Mouse (Mus musculus) neural tube, embryonic 15.5 days (tissue): ENCODE measurements around the gene Saysd1. TPM values are rescaled to one million over a fixed set of nuclear protein-coding genes. Genes with fewer than 3 reads are reported as not detected.

ENCODE experiments used
- ATAC-seq: fragments of 200-750 bp; cut with Nextera tagmentation; 2 replicates; pipeline ENCODE4 v1.8.0; 2017; ENCODE audit warnings: mild to moderate bottlenecking, moderate TSS enrichment, moderate library complexity; ENCODE audit not compliant: low FRiP score
- H3K27ac ChIP-seq: fragments of 300-500 bp; sonication (generic); replicated peaks from 2 replicates; pipeline ENCODE4 v1.5.1; 2015; ENCODE audit warnings: mild to moderate bottlenecking, inconsistent platforms
- H3K27me3 ChIP-seq: fragments of 300-500 bp; sonication (generic); replicated peaks from 2 replicates; pipeline ENCODE4 v1.6.1; 2015; ENCODE audit warnings: inconsistent platforms
- H3K36me3 ChIP-seq: fragments of 300-500 bp; sonication (generic); 2 replicates; pipeline ENCODE4 v1.6.1; 2015; ENCODE audit warnings: inconsistent platforms
- H3K4me1 ChIP-seq: fragments of 300-500 bp; sonication (generic); 2 replicates; pipeline ENCODE4 v1.6.1; 2015; ENCODE audit warnings: inconsistent platforms
- H3K4me2 ChIP-seq: fragments of 300-500 bp; sonication (generic); 2 replicates; pipeline ENCODE4 v1.6.1; 2015; ENCODE audit warnings: inconsistent platforms, mild to moderate bottlenecking, moderate library complexity
- H3K4me3 ChIP-seq: fragments of 300-500 bp; sonication (generic); replicated peaks from 2 replicates; pipeline ENCODE4 v1.5.1; 2015; ENCODE audit warnings: mild to moderate bottlenecking, inconsistent platforms
- H3K9ac ChIP-seq: fragments of 300-500 bp; sonication (generic); replicated peaks from 2 replicates; pipeline ENCODE4 v1.6.1; 2015; ENCODE audit warnings: mild to moderate bottlenecking, inconsistent platforms
- H3K9me3 ChIP-seq: fragments of 300-500 bp; sonication (generic); replicated peaks from 2 replicates; pipeline ENCODE4 v1.6.1; 2016; ENCODE audit warnings: inconsistent platforms
- WGBS: fragments of 180-500 bp; shearing (Covaris S2); methylation state at CpG from one replicate; pipeline ENCODE4 v1.1.7; 2015; ENCODE audit warnings: mixed read lengths; 5-methylcytosine and 5-hydroxymethylcytosine counted together
- polyA plus RNA-seq: library from polyadenylated mRNA; unstranded; fragments of >200 nt; fragmentation: Nextera tagmentation; extraction: Ambion mirVana; gene quantifications from 2 replicates; pipeline ENCODE4 v1.2.1, GENCODE M21; 2015

Gene Saysd1
- polyA plus RNA-seq, 1 experiment from 2014 or later, result 11.9 TPM

DNA sequence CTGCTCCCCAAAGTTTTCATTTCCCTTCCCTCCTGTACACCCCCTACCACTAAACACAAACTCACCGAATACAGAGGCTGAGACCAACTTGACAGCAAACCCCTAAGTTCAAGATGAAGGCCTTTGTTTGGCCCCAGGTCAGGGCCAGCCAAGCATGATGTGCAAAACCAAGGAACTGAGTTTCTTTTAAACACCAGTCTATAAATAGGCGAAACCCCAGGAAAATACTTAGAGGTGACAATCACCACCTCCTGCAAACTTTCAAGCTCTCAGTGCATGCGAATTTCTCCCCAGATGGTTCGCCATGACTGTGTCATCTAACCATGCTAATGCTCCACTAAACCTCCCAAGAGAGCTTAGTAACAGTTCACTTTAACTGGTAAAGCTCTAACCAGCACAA lies 37.4 kb upstream of the Saysd1 start:
- peaks cover 10% of the 10 kb centered on the region for H3K27me3 ChIP-seq
- H3K27ac ChIP-seq, result no peak overlapping the region
- H3K36me3 ChIP-seq, result no peaks in the 10 kb centered on the region
- H3K4me2 ChIP-seq, result no peak overlapping the region
- no peaks in the 10 kb centered on the region for H3K9me3 ChIP-seq
- WGBS, result 95% methylated on average over 4 of the region's 4 CpGs
- H3K9ac ChIP-seq, result no peak overlapping the region
- ATAC-seq, result no peak
- H3K4me1 ChIP-seq, result peaks cover 4% of the 10 kb centered on the region
- no peak overlapping the region for H3K4me3 ChIP-seq

DNA sequence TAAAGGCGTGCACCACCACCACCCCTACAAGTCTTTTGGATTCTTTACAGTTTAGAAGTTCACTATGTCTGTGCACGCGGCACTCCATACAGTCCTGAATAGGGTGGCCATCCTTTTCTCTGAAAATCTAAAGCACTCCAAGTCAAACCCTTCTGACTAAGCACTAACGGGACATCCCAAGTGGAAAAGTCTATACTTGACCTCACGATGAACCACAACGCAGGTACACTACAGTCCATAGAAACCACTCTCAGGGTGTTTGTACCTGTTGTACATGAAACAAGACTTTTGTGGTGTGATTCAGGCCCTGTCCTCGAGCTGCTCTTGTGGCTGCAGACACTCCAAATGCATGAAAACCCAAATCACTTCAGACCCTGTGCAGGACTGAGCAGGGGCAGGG lies 36.8 kb upstream of the Saysd1 start:
- ATAC-seq, result no peak
- H3K36me3 ChIP-seq, result no peaks in the 10 kb centered on the region
- no peak overlapping the region for H3K4me3 ChIP-seq
- no peak overlapping the region for H3K27ac ChIP-seq
- no peaks in the 10 kb centered on the region; the same call in 1 of the 2 replicates for H3K4me1 ChIP-seq
- H3K4me2 ChIP-seq, result no peak overlapping the region
- no peak overlapping the region for H3K9ac ChIP-seq
- 97% methylated on average over 7 of the region's 7 CpGs for WGBS
- H3K9me3 ChIP-seq, result no peaks in the 10 kb centered on the region
- peaks cover 4% of the 10 kb centered on the region; the same call in 1 of the 2 replicates for H3K27me3 ChIP-seq

DNA sequence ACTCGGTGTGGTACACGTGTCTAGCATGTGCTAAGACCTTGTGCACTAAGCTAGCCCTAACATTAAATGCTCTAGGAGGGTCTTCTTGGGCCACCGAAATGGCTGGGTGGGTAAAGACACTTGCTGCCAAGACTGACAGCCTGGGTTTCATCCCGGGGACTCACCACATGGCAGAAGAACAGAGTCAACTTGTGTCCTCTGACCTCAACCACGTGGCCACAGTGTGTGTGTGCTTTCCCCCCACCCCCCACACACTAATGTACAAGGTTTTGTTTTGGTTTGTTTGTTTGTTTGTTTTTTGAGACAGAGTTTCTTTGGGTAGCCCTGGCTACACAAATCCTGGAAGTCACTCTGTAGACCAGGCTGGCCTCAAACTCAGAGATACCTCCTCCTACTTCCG lies 36.4 kb upstream of the Saysd1 start:
- ATAC-seq, result no peak
- H3K4me3 ChIP-seq, result no peak overlapping the region
- H3K9me3 ChIP-seq, result no peaks in the 10 kb centered on the region
- H3K27ac ChIP-seq, result no peak overlapping the region
- H3K4me1 ChIP-seq, result no peaks in the 10 kb centered on the region; the same call in 1 of the 2 replicates
- H3K4me2 ChIP-seq, result no peak overlapping the region
- H3K9ac ChIP-seq, result no peak overlapping the region
- whole genome bisulfite sequencing, result 94% methylated on average over 6 of the region's 6 CpGs
- H3K36me3 ChIP-seq, result no peaks in the 10 kb centered on the region
- H3K27me3 ChIP-seq, result no peaks in the 10 kb centered on the region; the same call in 1 of the 2 replicates

DNA sequence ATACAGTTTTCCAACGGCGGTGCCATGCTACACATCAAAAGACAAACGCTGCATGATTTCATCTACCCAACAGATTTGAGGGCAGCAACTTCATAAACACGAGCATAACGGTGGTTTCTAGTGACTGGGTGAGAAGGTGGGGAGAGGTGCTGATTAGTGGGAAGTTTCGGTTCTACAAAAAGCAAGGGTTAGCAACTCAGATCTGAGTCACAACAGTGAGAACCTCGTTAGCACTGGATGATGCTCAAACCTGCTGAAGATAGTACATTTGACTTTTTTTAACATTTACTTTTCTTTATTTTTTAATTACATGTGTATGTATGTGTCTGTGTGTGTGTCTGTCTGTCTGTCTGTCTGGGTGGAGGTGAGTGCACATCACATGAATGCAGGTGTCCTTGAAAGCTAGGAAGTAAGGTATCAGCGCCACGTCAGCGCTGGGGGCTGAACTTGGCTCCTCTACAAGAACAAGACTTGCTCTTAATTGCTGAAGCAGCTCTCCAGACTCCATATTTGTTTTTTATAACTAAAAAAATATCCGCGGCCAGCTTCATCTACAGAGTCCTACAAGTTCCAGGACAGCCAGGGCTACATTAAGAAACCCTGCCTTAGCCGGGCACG lies 35.6 kb upstream of the Saysd1 start:
- Histone ChIP-seq H3K4me1 (no peaks in the 10 kb centered on the region; the same call in 1 of the 2 replicates), H3K27me3 (no peaks in the 10 kb centered on the region), H3K27ac (no peak overlapping the region), H3K9me3 (no peaks in the 10 kb centered on the region), H3K4me2 (no peak overlapping the region), H3K36me3 (no peaks in the 10 kb centered on the region), H3K9ac (no peak overlapping the region), H3K4me3 (no peak overlapping the region)
- WGBS, result 95% methylated on average over 14 of the region's 14 CpGs
- no peak for ATAC-seq

DNA sequence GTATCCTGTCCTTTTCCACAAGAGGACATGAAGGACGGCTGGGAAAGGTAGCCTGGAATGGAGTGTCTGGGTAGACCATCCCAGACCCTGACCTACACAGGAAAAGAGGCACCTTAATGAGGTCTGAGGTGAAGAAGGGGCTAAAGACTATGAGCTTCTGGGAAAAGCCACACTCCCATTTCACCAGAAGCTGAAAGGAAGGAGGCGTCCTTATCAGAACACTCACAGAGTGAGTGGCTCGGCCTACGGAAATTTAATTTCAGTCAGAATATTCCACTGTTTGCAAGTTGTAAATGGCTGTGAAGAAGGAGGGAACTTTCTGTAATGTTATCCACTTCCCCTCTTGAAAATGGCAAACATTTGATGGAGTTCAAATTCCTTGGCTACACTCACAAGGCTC lies 34.6 kb upstream of the Saysd1 start:
- H3K4me3 ChIP-seq, result no peak overlapping the region
- H3K9me3 ChIP-seq, result no peaks in the 10 kb centered on the region
- H3K27ac ChIP-seq, result no peak overlapping the region
- H3K36me3 ChIP-seq, result no peaks in the 10 kb centered on the region
- H3K4me2 ChIP-seq, result no peak overlapping the region
- H3K4me1 ChIP-seq, result no peaks in the 10 kb centered on the region; the same call in 1 of the 2 replicates
- no peaks in the 10 kb centered on the region for H3K27me3 ChIP-seq
- WGBS, result 88% methylated on average over 4 of the region's 4 CpGs
- H3K9ac ChIP-seq, result no peak overlapping the region
- ATAC-seq, result no peak

DNA sequence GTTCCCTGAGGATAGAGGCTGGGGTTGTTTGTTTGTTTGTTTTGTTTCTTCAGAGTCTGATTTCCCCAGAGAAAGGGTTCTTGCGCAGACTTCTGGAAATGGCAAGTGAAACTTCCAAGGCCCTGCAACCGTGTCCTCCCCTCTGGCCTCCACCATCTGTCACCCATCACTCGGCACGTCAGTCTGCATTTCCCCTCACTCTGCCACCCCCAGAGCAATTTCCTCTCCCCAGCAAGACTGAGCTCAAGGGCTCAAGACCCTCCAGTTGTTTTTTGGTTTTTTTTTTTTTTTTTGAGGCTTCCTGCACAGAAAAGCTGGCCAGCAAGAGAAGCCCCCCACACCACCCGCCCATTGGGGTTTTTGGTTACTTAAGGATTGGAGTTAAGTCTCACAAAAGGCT lies 34.2 kb upstream of the Saysd1 start:
- H3K36me3 ChIP-seq, result no peaks in the 10 kb centered on the region
- no peak overlapping the region for H3K4me3 ChIP-seq
- no peaks in the 10 kb centered on the region for H3K9me3 ChIP-seq
- H3K9ac ChIP-seq, result no peak overlapping the region
- H3K4me1 ChIP-seq, result no peaks in the 10 kb centered on the region; the same call in 1 of the 2 replicates
- H3K27ac ChIP-seq, result no peak overlapping the region
- WGBS, result 88% methylated on average over 5 of the region's 5 CpGs
- H3K27me3 ChIP-seq, result no peaks in the 10 kb centered on the region
- no peak overlapping the region for H3K4me2 ChIP-seq
- ATAC-seq, result no peak

DNA sequence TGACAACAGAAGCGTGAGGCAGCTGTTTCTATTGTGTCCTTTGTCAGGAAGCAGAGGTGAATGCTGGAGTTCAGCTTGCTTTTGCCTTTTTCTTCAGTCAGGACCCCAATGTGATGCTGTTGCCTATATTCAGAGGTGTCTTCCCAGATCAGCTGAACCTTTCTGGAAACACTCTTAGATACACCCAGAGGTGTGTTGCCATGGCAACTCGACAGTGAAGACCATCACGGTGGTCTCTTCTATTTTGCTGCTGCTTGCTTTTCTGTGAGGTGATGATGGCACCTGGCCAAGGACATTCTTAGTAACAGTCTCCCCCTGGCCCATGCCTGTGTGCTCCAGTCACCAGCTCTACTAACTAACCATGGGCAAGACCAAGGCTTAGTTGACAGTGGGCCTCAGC lies 33.5 kb upstream of the Saysd1 start:
- Histone ChIP-seq H3K9me3 (no peaks in the 10 kb centered on the region), H3K4me3 (no peak overlapping the region), H3K9ac (no peak overlapping the region), H3K4me2 (no peak overlapping the region), H3K4me1 (no peaks in the 10 kb centered on the region; the same call in 1 of the 2 replicates), H3K36me3 (no peaks in the 10 kb centered on the region), H3K27ac (no peak overlapping the region), H3K27me3 (no peaks in the 10 kb centered on the region)
- 0 out of 2 replicates have a peak, but pooled peaks have one; percentile 31 for ATAC-seq
- WGBS, result 70% methylated on average over 3 of the region's 3 CpGs

DNA sequence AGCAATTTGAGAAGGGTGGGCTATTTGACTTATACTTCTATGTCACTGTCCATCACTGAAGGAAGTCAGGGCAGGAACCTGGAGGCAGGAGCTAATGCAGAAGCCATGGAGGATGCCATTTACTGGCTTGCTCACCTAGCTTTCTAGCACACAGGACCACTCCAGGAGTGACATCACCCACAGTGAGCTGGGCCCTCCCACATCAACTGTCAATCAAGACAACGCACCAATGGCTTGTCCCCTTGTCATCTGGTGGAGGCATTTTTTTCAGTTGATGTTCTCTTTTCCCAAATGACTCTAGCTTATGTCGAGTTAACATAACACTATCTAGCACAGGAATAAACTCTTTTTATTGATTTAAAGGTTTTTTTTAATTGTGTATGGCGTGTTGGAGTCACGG lies 30.9 kb upstream of the Saysd1 start:
- H3K27me3 ChIP-seq, result no peaks in the 10 kb centered on the region
- no peaks in the 10 kb centered on the region for H3K36me3 ChIP-seq
- H3K4me2 ChIP-seq, result no peak overlapping the region
- H3K27ac ChIP-seq, result no peak overlapping the region
- H3K9me3 ChIP-seq, result no peaks in the 10 kb centered on the region
- H3K4me3 ChIP-seq, result no peak overlapping the region
- H3K4me1 ChIP-seq, result no peaks in the 10 kb centered on the region; the same call in 1 of the 2 replicates
- 97% methylated on average over 4 of the region's 4 CpGs for WGBS
- no peak for ATAC-seq
- no peak overlapping the region for H3K9ac ChIP-seq

DNA sequence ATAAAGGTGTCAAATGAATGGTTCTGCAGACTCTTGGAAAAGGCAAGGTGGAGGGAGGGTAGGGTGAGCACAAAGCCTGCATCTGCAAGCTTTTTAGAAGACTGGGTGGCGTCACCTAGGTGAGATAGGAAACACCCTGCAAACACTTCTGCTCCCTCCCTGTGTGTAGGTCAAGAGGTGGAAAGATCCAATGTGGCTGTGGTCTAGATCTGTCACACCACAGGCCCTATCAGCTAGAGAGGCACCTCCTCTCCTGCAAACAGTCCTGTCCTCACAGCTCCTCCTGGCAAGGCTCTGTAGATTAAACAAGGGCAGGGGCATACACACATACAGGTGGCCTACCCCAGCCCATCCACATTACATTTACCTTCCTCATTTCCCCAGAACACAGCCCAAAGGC lies 30.1 kb upstream of the Saysd1 start:
- WGBS, result 94% methylated on average over 1 of the region's 1 CpGs
- Histone ChIP-seq H3K27me3 (no peaks in the 10 kb centered on the region), H3K4me2 (no peak overlapping the region), H3K9ac (no peak overlapping the region), H3K4me1 (no peaks in the 10 kb centered on the region; the same call in 1 of the 2 replicates), H3K4me3 (no peak overlapping the region), H3K36me3 (no peaks in the 10 kb centered on the region), H3K27ac (no peak overlapping the region), H3K9me3 (no peaks in the 10 kb centered on the region)
- ATAC-seq, result no peak

DNA sequence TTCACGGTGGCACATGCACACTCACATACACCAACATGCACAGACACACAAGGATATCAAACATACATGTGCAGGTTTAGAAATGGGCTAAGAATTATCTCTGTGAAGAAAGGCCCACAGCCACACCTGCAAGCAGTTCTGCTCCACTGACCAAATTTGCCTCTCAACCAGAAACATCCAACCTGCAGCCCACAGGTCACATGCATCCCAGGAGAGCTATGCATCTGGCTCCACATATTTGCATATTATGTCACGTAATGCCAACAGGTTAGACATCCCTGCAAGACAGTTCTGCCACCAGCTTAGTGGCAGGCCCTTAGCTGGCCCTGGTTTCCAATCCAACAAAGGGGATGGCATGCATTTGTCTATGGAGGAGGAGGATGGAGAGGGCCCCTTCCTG lies 29.7 kb upstream of the Saysd1 start:
- no peak for ATAC-seq
- Histone ChIP-seq H3K4me3 (no peak overlapping the region), H3K27me3 (no peaks in the 10 kb centered on the region), H3K4me2 (no peak overlapping the region), H3K4me1 (no peaks in the 10 kb centered on the region; the same call in 1 of the 2 replicates), H3K36me3 (no peaks in the 10 kb centered on the region), H3K27ac (no peak overlapping the region), H3K9me3 (no peaks in the 10 kb centered on the region), H3K9ac (no peak overlapping the region)
- 92% methylated on average over 2 of the region's 2 CpGs for WGBS

DNA sequence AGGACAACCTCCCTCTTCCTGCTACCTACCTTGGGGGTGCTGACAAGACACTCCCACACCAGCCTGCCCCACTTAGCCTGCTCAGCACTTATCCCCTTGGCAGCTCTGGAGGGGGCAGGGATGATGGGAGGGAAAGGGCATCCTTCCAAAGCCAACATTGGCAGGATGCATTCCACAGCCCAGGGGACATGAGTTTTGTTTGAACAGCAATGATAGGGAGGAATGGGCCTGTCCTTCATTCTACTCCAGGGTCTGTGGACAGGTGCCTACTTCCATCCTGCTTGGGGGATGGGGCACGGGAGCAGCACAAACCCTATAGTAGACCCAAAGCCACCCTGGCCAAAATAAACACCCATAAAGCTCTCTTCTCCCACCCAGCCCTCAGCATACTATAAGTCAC lies 27.1 kb upstream of the Saysd1 start:
- no peaks in the 10 kb centered on the region for H3K4me1 ChIP-seq
- H3K4me3 ChIP-seq, result no peak overlapping the region
- no peak for ATAC-seq
- no peak overlapping the region for H3K4me2 ChIP-seq
- no peaks in the 10 kb centered on the region for H3K9me3 ChIP-seq
- 69% methylated on average over 1 of the region's 1 CpGs for WGBS
- H3K27ac ChIP-seq, result no peak overlapping the region
- no peak overlapping the region for H3K9ac ChIP-seq
- H3K36me3 ChIP-seq, result no peaks in the 10 kb centered on the region
- no peaks in the 10 kb centered on the region for H3K27me3 ChIP-seq

DNA sequence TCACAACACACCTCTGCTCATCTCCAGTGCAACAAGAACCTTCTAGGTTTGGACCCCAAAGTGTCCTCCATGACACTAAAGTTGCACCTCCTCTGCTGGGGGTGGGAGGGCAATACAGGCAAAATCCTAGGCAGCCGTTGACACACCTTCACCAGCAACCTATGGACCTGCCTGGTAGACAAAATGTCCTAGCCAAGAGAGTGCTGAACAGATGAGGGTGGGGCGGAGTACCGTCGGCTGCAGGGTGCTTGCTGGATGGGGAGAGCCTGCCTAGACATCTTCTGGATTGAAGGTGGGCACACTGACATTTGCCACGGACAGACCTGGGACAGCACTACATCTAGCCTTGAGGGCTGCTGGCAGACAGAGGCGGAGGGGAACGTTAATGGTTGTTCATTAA lies 26.1 kb upstream of the Saysd1 start:
- H3K4me2 ChIP-seq, result no peak overlapping the region
- no peaks in the 10 kb centered on the region for H3K27me3 ChIP-seq
- H3K4me3 ChIP-seq, result no peak overlapping the region
- 80% methylated on average over 7 of the region's 7 CpGs for WGBS
- no peak for ATAC-seq
- no peaks in the 10 kb centered on the region for H3K36me3 ChIP-seq
- no peaks in the 10 kb centered on the region for H3K9me3 ChIP-seq
- H3K9ac ChIP-seq, result no peak overlapping the region
- H3K4me1 ChIP-seq, result no peaks in the 10 kb centered on the region
- no peak overlapping the region for H3K27ac ChIP-seq
